In genomic region chr13:84059031-84059651, GRCm38 (mm10) we compare ENCODE assay signal across 9 mouse cellular contexts.
A peak's percentile ranks its signal among the peaks of the same experiment; 100 is the strongest.
DNase-seq lines count a peak whose midpoint lies in the region; ATAC-seq and TF ChIP-seq lines count a peak whose summit lies in the region.
"Had no signal": no experiment of that assay in that cellular context is flagged by ENCODE, and none has a peak within 500 bp of the region (broad histone marks: within the 10 kb centered on the region; RNA-seq: fewer than 3 reads in every experiment).

No protein-coding gene starts in this region.

- no peaks in the 10 kb centered on the region for H3K36me3 ChIP-seq in forebrain, postnatal 0 days (ENCODE audit: insufficient read depth)
- H3K36me3 ChIP-seq in liver, postnatal 0 days (replicated peaks; ENCODE audit: insufficient read depth, low read length): no peaks in the 10 kb centered on the region
- H3K36me3 ChIP-seq: limb, embryonic 15.5 days had no signal

- intact Hi-C loops in left cerebral cortex, adult 2 months (cut with DNase I): loop anchor here (2.0 to 5.0 kb wide), 2 partner anchors 70 to 332 kb away; no protein-coding TSS in a partner anchor

- H3K4me2 ChIP-seq in forebrain, postnatal 0 days (ENCODE audit: low read depth): peak overlapping the region; percentile 44
- no peak overlapping the region for H3K4me2 ChIP-seq in liver, postnatal 0 days (ENCODE audit: low read depth, low read length)
- H3K4me2 ChIP-seq: limb, embryonic 15.5 days had no signal

- H3K4me3 ChIP-seq in forebrain, postnatal 0 days (ENCODE audit: low read depth, low read length): peak overlapping the region; percentile 25
- H3K4me3 ChIP-seq in left cerebral cortex, adult 2 months: peak overlapping the region; percentile 34
- no peak overlapping the region for H3K4me3 ChIP-seq in liver, postnatal 0 days (ENCODE audit: low read depth, low read length)
- H3K4me3 ChIP-seq: limb, embryonic 15.5 days had no signal

- no peaks in the 10 kb centered on the region for H3K27me3 ChIP-seq in forebrain, postnatal 0 days (ENCODE audit: insufficient read depth, low read length)
- no peaks in the 10 kb centered on the region for H3K27me3 ChIP-seq in liver, postnatal 0 days (ENCODE audit: insufficient read depth, low read length)
- H3K27me3 ChIP-seq: limb, embryonic 15.5 days had no signal

- no peak for TF ChIP-seq EP300 in liver, postnatal 0 days (IDR thresholded peaks at IDR 0.05; ENCODE audit: low read depth)

- peaks cover 24% of the 10 kb centered on the region for H3K4me1 ChIP-seq in forebrain, postnatal 0 days (ENCODE audit: insufficient read depth)
- no peaks in the 10 kb centered on the region for H3K4me1 ChIP-seq in liver, postnatal 0 days (ENCODE audit: insufficient read depth)
- H3K4me1 ChIP-seq: limb, embryonic 15.5 days had no signal

- peak; percentile 2 for DNase-seq in adrenal gland, postnatal 10 days
- no peak for DNase-seq in adrenal gland, postnatal 4 days (ENCODE audit: low spot score in 2 of 2)
- DNase-seq in cerebellum, adult 8-10 months: peak; percentile 65
- DNase-seq in forebrain, postnatal 0 days: peak; percentile 89
- peak; percentile 56 to 59 for DNase-seq in left cerebral cortex, adult 2 months (ENCODE audit: extremely low spot score in 1 of 2, low spot score in 2 of 2)
- DNase-seq in retina, embryonic 14.5 days (ENCODE audit: low spot score): peak; percentile 74
- no peak for DNase-seq in adrenal gland, adult 2 months
- no peak for DNase-seq in liver, postnatal 0 days

- peak; percentile 69 for ATAC-seq in forebrain, postnatal 0 days
- no peak for ATAC-seq in liver, postnatal 0 days

- no peaks in the 10 kb centered on the region for H3K9me3 ChIP-seq in forebrain, postnatal 0 days (ENCODE audit: low read length)
- H3K9me3 ChIP-seq in liver, postnatal 0 days (ENCODE audit: low read length): no peaks in the 10 kb centered on the region
- H3K9me3 ChIP-seq: limb, embryonic 15.5 days had no signal

- H3K27ac ChIP-seq in forebrain, postnatal 0 days (ENCODE audit: low read depth, low read length): peak overlapping the region; percentile 96
- H3K27ac ChIP-seq in left cerebral cortex, adult 2 months: peak overlapping the region; percentile 91
- no peak overlapping the region for H3K27ac ChIP-seq in liver, postnatal 0 days (ENCODE audit: low read depth)
- H3K27ac ChIP-seq: limb, embryonic 15.5 days had no signal

- 2% methylated on average over 10 of the region's 10 CpGs for WGBS in forebrain, postnatal 0 days
- 22% methylated on average over 10 of the region's 10 CpGs for WGBS in liver, postnatal 0 days (ENCODE audit: insufficient replicate concordance)

- no peak for TF ChIP-seq CTCF in forebrain, postnatal 0 days (IDR thresholded peaks at IDR 0.05; ENCODE audit: low read depth)
- TF ChIP-seq CTCF in left cerebral cortex, adult 2 months (IDR thresholded peaks at IDR 0.05): no peak
- TF ChIP-seq CTCF in liver, postnatal 0 days (IDR thresholded peaks at IDR 0.05; ENCODE audit: low read depth): no peak

- peak overlapping the region; percentile 60 for H3K9ac ChIP-seq in forebrain, postnatal 0 days
- no peak overlapping the region for H3K9ac ChIP-seq in liver, postnatal 0 days (replicated peaks)
- H3K9ac ChIP-seq: limb, embryonic 15.5 days had no signal

Comparison
In these comparisons a context has a peak if more than half of its experiments do, and no peak if none do; other contexts are left out.
1. DNase-seq: peak in adrenal gland, postnatal 10 days (single experiment), cerebellum, adult 8-10 months (single experiment), forebrain, postnatal 0 days (single experiment), left cerebral cortex, adult 2 months (2 of 2) and retina, embryonic 14.5 days (single experiment); none in adrenal gland, postnatal 4 days (0 of 2), adrenal gland, adult 2 months (single experiment) and liver, postnatal 0 days (single experiment).